Mouse (Mus musculus) lung, adult 2 months (tissue): ENCODE data around the gene Zfp579.

ENCODE experiments used
- CTCF ChIP-seq: fragments of 200-500 bp; IDR thresholded peaks from 2 replicates; pipeline ENCODE4 v1.5.1; 2011; ENCODE audit warnings: mild to moderate bottlenecking, low read length, control low read depth; ENCODE audit not compliant: insufficient read depth
- POLR2A ChIP-seq: fragments of 200-500 bp; IDR thresholded peaks from 2 replicates; pipeline ENCODE4 v1.6.1; 2011; ENCODE audit warnings: low read depth, mild to moderate bottlenecking, control low read depth, low read length, borderline replicate concordance; ENCODE audit errors: extremely low read depth

- TF ChIP-seq CTCF, result no peak
- no peak for TF ChIP-seq POLR2A
Measured at GRCm38 (mm10) chr7:5036136-5036535, 40.2 kb upstream of the Zfp579 start.
